Mouse (Mus musculus): ENCODE results near the gene Pus1.

DNA sequence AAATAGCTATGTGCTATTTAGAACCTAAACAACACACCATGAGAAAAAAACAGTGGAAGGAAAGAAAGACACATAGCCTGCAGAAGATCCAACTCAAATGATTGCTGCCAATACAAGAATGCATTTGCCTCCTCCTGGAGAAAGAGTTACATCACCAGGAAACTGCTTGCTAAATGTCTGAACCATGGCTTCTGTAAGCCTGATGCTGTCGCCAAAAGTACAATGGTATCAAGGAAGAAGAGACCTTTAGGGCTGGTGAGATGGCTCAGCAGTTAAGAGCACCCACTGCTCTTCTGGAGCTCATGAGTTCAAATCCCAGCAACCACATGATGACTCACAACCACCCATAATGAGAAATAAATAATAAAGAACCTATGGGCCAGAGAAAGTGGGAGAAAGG, 35.4 kb downstream of the Pus1 start:
- no peak for TF ChIP-seq USF1 (IDR thresholded peaks at IDR 0.05; ENCODE audit: low read depth, low read length)
- no peak for TF ChIP-seq ZKSCAN1 (IDR thresholded peaks at IDR 0.05; ENCODE audit: low read depth, low read length)
- no peak for TF ChIP-seq EP300 (IDR thresholded peaks at IDR 0.05; ENCODE audit: low read depth in 1 of 2, low read length in 2 of 2)
- TF ChIP-seq CTCF (IDR thresholded peaks at IDR 0.05 in 2 of 3, conservative IDR thresholded peaks at IDR 0.05 in 1 of 3; ENCODE audit: control insufficient read depth in 1 of 3, insufficient read depth in 1 of 3, low read depth in 2 of 3, low read length in 3 of 3, poor library complexity in 1 of 3, severe bottlenecking in 1 of 3): no peak
- TF ChIP-seq POLR2AphosphoS2 (IDR thresholded peaks at IDR 0.05; ENCODE audit: low read length): no peak
- TF ChIP-seq CHD1 (IDR thresholded peaks at IDR 0.05; ENCODE audit: low read depth, low read length): no peak
- no peak for TF ChIP-seq GATA1 (IDR thresholded peaks at IDR 0.05; ENCODE audit: low read depth, low read length)
- no peak for TF ChIP-seq E2F4 (IDR thresholded peaks at IDR 0.05; ENCODE audit: borderline replicate concordance, low read depth, low read length)
- no peak for TF ChIP-seq TAL1 (IDR thresholded peaks at IDR 0.05; ENCODE audit: low read length)
- no peak for TF ChIP-seq POLR2A (IDR thresholded peaks at IDR 0.05; ENCODE audit: control insufficient read depth in 1 of 2, insufficient read depth in 1 of 2, low read depth in 1 of 2, low read length in 2 of 2, poor library complexity in 1 of 2)
- TF ChIP-seq SMC3 (IDR thresholded peaks at IDR 0.05; ENCODE audit: low read depth, low read length): no peak
- TF ChIP-seq ZMIZ1 (IDR thresholded peaks at IDR 0.05; ENCODE audit: low read depth, low read length): no peak
- TF ChIP-seq NRF1 (IDR thresholded peaks at IDR 0.05; ENCODE audit: insufficient read depth, low read depth, low read length, poor library complexity, severe bottlenecking): no peak
- TF ChIP-seq MAX (IDR thresholded peaks at IDR 0.05; ENCODE audit: low read length): no peak

Data from MEL (cell line).